Mouse (Mus musculus): ENCODE measurements around the gene Acsm3.
"Not testable (repeated sequence)": the region's sequence is repeated elsewhere in the genome, so short reads cannot be mapped to it uniquely, and the experiment has no call there.

Acsm3 gene

GRCm38 (mm10) chr7:119760527-119760951 is at the start of gene Acsm3:
TSS of gene Acsm3 (plus strand) at chr7:119760923.
- DNase-seq (ENCODE audit: low spot score) = no peak

DNA sequence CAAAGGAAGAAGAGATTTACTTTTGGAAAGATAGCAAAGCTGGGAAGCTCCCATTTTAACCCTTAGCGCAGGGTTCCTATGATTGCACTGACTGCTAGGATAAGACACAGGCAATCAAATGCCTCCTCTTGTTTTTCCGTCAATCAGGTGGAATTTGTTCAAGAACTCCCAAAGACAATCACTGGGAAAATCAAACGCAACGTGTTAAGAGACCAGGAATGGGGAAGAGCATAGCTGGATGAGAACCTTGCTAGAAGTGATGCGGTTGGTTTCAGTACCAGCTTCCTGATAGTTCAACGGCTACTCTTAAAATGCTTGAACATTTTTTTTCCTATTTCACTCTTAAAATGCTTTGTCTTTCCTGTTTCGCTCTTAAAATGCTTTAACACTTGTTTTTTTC is 46.6 kb upstream of the Acsm3 start:
- DNase-seq (ENCODE audit: low spot score) = no peak

- peak; percentile 86 for DNase-seq (ENCODE audit: low spot score)
Measured at GRCm38 (mm10) chr7:119720253-119720946, 40.3 kb upstream of the Acsm3 start, which contains the start of gene Thumpd1. TSS of gene Thumpd1 (minus strand) at chr7:119720798.

DNA sequence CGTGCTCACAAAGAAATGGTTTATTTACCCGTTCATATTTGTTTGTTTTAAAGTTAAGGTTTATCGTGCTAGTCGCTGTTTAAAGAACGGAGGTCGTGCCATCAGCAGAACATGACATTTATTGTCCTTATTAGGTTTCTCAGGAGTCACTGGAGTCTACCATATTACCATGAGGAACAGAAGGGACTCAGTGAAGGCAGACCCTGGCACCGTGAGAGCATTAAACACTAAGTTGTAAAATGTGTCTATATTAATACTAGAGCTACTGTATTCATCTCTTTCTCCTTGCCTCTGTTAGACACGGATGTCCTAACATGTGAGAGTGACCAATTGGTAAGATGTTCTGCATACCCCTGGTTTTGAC is 39.8 kb upstream of the Acsm3 start:
- no peak for DNase-seq (ENCODE audit: low spot score)

- no peak for DNase-seq (ENCODE audit: low spot score)
Measured at GRCm38 (mm10) chr7:119727621-119728020, 33.1 kb upstream of the Acsm3 start.

DNA sequence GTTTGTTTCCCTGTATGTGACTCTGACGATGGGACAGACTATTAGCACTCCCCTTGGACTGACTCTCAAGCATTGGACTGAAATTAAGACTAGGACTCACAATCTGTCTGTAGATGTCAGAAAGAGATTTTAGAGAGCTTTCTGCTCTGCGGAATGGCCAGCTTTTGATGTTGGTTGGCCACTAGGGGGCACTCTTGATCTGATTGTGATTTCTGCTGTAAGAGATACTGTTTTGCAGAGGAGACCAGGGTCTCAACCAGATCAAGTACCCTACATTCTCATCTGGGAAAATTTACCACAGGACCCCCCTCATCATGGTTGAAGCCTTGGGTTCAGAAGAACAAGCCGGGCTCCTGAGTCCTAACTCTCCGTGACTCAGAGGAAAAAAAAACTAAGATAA is 29.5 kb upstream of the Acsm3 start:
- DNase-seq (ENCODE audit: low spot score) = not testable (repeated sequence)

GRCm38 (mm10) chr7:119738877-119739276 is 21.8 kb upstream of the Acsm3 start:
- no peak for DNase-seq (ENCODE audit: low spot score)

- not testable (repeated sequence) for DNase-seq (ENCODE audit: low spot score)
Measured at GRCm38 (mm10) chr7:119739798-119740468, 20.8 kb upstream of the Acsm3 start.

GRCm38 (mm10) chr7:119744321-119744720 is 16.4 kb upstream of the Acsm3 start:
- DNase-seq (ENCODE audit: low spot score) = no peak

- no peak for DNase-seq (ENCODE audit: low spot score)
Measured at GRCm38 (mm10) chr7:119745869-119746268, 14.9 kb upstream of the Acsm3 start.

- no peak for DNase-seq (ENCODE audit: low spot score)
Measured at GRCm38 (mm10) chr7:119748761-119749160, 12.0 kb upstream of the Acsm3 start.

- DNase-seq (ENCODE audit: low spot score) = no peak
Measured at GRCm38 (mm10) chr7:119749942-119750341, 10.8 kb upstream of the Acsm3 start.

DNA sequence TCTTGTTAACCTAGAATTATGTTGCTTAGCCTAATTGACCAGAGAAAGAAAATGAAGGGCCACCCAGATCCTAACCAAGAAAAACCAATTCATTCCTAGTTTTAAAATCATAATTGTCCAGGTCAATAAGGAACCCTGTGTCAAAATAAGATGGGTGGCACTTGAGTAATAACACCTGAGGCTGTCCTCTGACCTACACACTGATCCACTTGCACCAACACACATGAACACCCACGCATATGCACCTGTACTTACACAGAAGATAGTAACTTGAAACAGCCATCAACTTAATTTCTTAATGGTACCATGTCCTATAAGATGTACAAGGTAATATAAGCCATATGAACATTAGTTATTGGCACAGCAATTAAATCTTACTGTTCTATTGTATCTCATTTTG is 7.0 kb upstream of the Acsm3 start:
- no peak for DNase-seq (ENCODE audit: low spot score)

DNA sequence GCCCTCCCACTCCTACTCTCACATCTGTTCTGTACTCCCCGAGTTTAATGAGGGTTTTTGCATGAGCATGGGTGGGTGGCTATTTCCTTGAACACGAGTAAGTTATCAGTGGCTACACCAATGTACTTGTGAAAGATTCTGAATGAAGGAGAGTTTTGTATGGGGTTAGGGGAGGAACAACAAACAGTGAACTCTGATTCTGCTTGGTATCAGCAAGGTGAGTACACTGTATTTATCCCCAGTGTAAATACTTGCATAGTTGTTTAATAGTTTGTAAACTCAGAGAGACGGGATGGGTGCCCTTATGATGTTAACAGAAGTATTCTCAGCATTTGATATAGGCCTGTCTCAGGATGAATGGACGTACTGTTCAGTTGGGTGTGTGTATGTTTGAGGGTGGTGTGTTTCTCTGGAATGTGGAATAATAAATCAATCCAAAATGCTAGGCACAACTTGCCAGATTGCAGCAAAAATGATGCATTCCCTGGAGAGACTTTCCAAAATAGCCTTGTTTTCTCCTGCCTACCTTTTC is 1.5 kb downstream of the Acsm3 start:
- DNase-seq (ENCODE audit: low spot score) = no peak

- no peak for DNase-seq (ENCODE audit: low spot score)
Measured at GRCm38 (mm10) chr7:119764377-119764776, 3.7 kb downstream of the Acsm3 start.

DNA sequence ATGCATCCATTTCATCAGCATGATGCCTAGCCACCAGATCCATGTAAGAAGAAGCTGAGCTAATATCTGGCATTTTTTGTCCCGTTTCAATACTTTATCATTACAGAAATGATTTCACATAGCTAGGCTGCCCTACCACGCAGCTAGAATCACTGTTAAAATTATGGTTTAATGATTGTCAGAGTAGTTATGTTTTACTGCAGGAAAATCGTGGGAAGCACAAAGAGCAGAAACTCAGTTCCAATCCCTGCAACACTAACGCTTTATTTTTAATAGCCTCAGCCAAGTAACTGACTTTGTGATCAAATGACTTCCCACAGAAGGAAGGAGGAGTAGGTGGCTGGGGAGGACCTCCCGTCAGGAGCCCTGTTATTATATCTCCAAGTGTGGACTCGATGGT is 6.3 kb downstream of the Acsm3 start:
- DNase-seq (ENCODE audit: low spot score) = no peak

GRCm38 (mm10) chr7:119769895-119770294 is 9.2 kb downstream of the Acsm3 start:
- DNase-seq (ENCODE audit: low spot score) = no peak

GRCm38 (mm10) chr7:119783453-119783852 is 22.7 kb downstream of the Acsm3 start:
- no peak for DNase-seq (ENCODE audit: low spot score)

- DNase-seq (ENCODE audit: low spot score) = no peak
Measured at GRCm38 (mm10) chr7:119784908-119785307, 24.2 kb downstream of the Acsm3 start.

DNA sequence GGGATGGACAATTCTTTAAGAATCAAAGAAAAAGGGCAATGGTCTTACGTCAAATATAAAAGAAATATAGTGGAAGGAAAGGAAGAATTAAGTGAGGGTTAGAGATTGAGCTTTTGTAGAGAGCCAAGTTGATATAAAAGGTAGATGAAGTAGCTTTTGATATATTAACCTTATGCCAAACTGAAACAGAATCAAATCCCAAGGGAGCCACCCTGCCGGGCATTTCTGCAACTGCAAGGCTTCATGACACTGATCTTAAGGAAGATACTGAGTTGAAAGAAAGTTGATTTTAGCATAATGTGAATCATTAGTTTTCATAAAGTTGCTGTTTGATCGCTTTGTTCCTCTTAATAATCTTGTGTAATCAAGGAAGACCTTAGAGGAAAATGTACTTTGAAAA is 28.3 kb downstream of the Acsm3 start:
- DNase-seq (ENCODE audit: low spot score) = no peak

GRCm38 (mm10) chr7:119793586-119794250 is 33.0 kb downstream of the Acsm3 start, which contains the start of the genes Rexo5 and Eri2:
TSS of gene Rexo5 (plus strand) at chr7:119794006.
TSS of gene Eri2 (minus strand) at chr7:119794058.
- peak; percentile 28 for DNase-seq (ENCODE audit: low spot score)

DNA sequence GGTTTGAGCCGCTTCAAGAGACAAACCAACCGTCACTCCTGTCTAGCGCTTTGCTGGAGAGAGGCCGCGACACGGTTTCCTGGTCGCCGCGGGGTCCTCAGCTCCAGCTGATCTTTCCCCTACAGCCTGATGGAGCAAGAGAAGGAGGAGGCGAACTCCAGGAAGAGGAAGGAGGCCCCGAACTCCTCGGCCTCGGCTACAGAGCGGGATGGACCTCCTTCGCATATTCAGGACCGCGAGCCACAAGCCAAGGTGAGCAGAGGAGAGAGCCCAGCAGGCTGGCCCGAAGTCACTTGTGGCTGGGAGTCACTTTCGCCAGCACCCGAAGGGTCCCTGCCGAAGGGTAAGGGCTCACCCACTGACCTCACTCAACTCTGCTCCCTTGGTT is 33.5 kb downstream of the Acsm3 start:
- no peak for DNase-seq (ENCODE audit: low spot score)

DNA sequence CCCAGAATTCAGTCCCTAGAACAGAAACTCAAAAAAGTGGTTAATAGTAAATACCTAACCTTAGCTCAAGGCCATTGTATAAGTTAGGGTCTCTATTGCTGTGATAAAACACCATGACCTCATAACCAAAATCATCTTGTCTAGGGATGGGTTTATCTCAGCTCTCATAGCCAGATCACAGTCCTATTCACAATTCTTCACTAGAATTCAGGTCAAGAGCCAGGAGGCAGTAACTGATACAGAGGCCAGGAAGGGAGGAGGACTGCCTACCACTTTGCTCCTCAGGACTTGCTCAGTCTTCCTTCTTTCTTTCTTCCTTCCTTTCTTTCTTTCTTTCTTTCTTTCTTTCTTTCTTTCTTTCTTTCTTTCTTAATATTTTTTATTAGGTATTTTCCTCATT is 34.6 kb downstream of the Acsm3 start:
- DNase-seq (ENCODE audit: low spot score) = no peak
